Mouse (Mus musculus): Measurements from ENCODE around the gene Fsip2. TPM values are rescaled to one million over a fixed set of nuclear protein-coding genes. Genes with fewer than 3 reads are reported as not detected.

The Fsip2 gene
- polyA plus RNA-seq (2017; shearing (Covaris generic)): 0.01 TPM

DNA sequence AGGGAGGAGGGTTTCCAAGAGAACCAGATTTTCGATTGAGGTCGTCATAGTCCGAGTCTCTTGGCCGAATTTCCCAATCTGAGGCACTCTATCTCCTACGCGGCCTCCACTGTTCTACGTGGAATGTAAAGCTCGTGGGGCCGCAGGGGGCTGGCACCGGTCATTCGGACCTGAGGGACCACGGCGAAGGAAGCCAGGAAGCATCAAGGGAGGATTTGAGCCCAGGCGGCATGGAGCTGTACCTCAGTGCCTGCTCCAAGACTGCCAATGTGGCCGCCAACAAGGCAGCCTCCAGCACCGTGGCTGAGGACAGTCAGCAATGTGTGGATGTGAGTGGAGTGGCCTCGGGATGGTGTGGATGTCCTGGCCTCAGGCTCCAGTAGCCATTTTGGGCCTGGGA is at the start of gene Fsip2:
Gene Fsip2, plus strand, starts transcription at position 163 of the 400 bp plus-strand sequence.

Data from effector memory CD4-positive, alpha-beta T cell, adult 5 months (primary cell).